Mouse (Mus musculus) kidney, embryonic 15.5 days (tissue): ENCODE measurements around the gene Tmem87b. TPM values are rescaled to one million over a fixed set of nuclear protein-coding genes. Genes with fewer than 3 reads are reported as not detected.

Experiments used
- ATAC-seq: fragments of 200-750 bp; cut with Nextera tagmentation; replicated peaks from 2 replicates; pipeline ENCODE4 v1.8.0; 2017; ENCODE audit warnings: moderate TSS enrichment; ENCODE audit not compliant: low FRiP score
- H3K27ac ChIP-seq: fragments of 300-500 bp; sonication (generic); 2 replicates; pipeline ENCODE4 v1.5.1; 2015; ENCODE audit warnings: mild to moderate bottlenecking, inconsistent platforms
- H3K27me3 ChIP-seq: fragments of 300-500 bp; sonication (generic); 2 replicates; pipeline ENCODE4 v1.6.1; 2015; ENCODE audit warnings: inconsistent platforms
- H3K36me3 ChIP-seq: fragments of 300-500 bp; sonication (generic); 2 replicates; pipeline ENCODE4 v1.6.1; 2015; ENCODE audit warnings: inconsistent platforms
- H3K4me1 ChIP-seq: fragments of 300-500 bp; sonication (generic); 2 replicates; pipeline ENCODE4 v1.6.1; 2015; ENCODE audit warnings: inconsistent platforms
- H3K4me2 ChIP-seq: fragments of 300-500 bp; sonication (generic); 2 replicates; pipeline ENCODE4 v1.6.1; 2015; ENCODE audit warnings: moderate library complexity, mild to moderate bottlenecking, inconsistent platforms
- H3K4me3 ChIP-seq: fragments of 300-500 bp; sonication (generic); replicated peaks from 2 replicates; pipeline ENCODE4 v1.5.1; 2015; ENCODE audit warnings: mild to moderate bottlenecking, inconsistent platforms
- H3K9ac ChIP-seq: fragments of 300-500 bp; sonication (generic); 2 replicates; pipeline ENCODE4 v1.6.1; 2015; ENCODE audit warnings: mild to moderate bottlenecking, inconsistent platforms
- H3K9me3 ChIP-seq: fragments of 300-500 bp; sonication (generic); replicated peaks from 2 replicates; pipeline ENCODE4 v1.6.1; 2016; ENCODE audit warnings: inconsistent platforms
- WGBS: fragments of 180-500 bp; shearing (Covaris S2); methylation state at CpG from one replicate; pipeline ENCODE4 v1.1.7; 2015; ENCODE audit warnings: mixed read lengths; 5-methylcytosine and 5-hydroxymethylcytosine counted together
- polyA plus RNA-seq: library from polyadenylated mRNA; unstranded; fragments of >200 nt; fragmentation: Nextera tagmentation; extraction: Ambion mirVana; gene quantifications from 2 replicates; pipeline ENCODE4 v1.2.1, GENCODE M21; 2015

Gene Tmem87b
- 32.3 and 32.6 TPM in 2 replicates for polyA plus RNA-seq

- under 1% methylated on average over 59 of the region's 59 CpGs for WGBS
- H3K27ac ChIP-seq: peak within 1 kb of the TSS; percentile 97
- peak; percentile 92 for ATAC-seq
Observed at GRCm38 (mm10) chr2:128817786-128818681, at the start of gene Tmem87b. Gene Tmem87b, plus strand, starts transcription at chr2:128818118.

GRCm38 (mm10) chr2:128768545-128769247 is 49.2 kb upstream of the Tmem87b start:
- Histone ChIP-seq H3K27ac (no peak overlapping the region), H3K9me3 (no peaks in the 10 kb centered on the region), H3K4me1 (no peaks in the 10 kb centered on the region), H3K27me3 (no peaks in the 10 kb centered on the region), H3K4me2 (no peak overlapping the region), H3K36me3 (peaks cover 44% of the 10 kb centered on the region), H3K4me3 (no peak overlapping the region), H3K9ac (no peak overlapping the region)
- no peak for ATAC-seq
- 81% methylated on average over 4 of the region's 4 CpGs for WGBS

More at GRCm38 (mm10) chr2:128817786-128818681, at the start of gene Tmem87b:
- H3K9me3 ChIP-seq: no peaks in the 10 kb centered on the region
- no peaks in the 10 kb centered on the region for H3K27me3 ChIP-seq
- H3K4me3 ChIP-seq: peak within 1 kb of the TSS; percentile 88
- no peaks in the 10 kb centered on the region for H3K36me3 ChIP-seq
- peaks cover 23% of the 10 kb centered on the region for H3K4me1 ChIP-seq
- H3K9ac ChIP-seq: peak within 1 kb of the TSS; percentile 71
- H3K4me2 ChIP-seq: peak within 1 kb of the TSS; percentile 77

DNA sequence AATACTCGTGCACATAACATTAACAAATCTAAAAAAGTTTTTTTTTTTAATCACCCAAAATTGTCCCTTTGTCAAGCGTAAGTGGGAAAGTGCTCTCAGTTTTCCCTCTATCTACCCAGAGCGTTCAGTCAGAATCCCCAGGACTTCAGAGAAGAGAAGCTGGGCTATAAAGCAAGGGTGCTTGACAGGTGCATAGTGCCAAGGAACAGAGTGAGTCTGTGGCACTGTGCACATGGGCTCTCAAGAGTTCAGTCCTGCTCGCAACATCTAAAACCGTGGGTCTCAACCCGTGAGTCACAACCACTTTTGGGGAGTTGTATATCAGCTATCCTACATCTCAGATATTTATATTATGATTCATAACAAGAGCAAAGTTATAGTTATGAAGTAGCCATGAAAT is 47.4 kb upstream of the Tmem87b start:
- H3K4me1 ChIP-seq: no peaks in the 10 kb centered on the region
- peaks cover 33% of the 10 kb centered on the region for H3K36me3 ChIP-seq
- no peaks in the 10 kb centered on the region for H3K27me3 ChIP-seq
- no peak for ATAC-seq
- H3K27ac ChIP-seq: no peak overlapping the region
- H3K9me3 ChIP-seq: no peaks in the 10 kb centered on the region
- H3K9ac ChIP-seq: no peak overlapping the region
- no peak overlapping the region for H3K4me3 ChIP-seq
- 91% methylated on average over 6 of the region's 6 CpGs for WGBS
- H3K4me2 ChIP-seq: no peak overlapping the region

GRCm38 (mm10) chr2:128771048-128771447 is 46.9 kb upstream of the Tmem87b start:
- Histone ChIP-seq H3K27me3 (no peaks in the 10 kb centered on the region), H3K4me1 (no peaks in the 10 kb centered on the region), H3K27ac (no peak overlapping the region), H3K9me3 (no peaks in the 10 kb centered on the region), H3K4me2 (no peak overlapping the region), H3K9ac (no peak overlapping the region), H3K36me3 (peaks cover 31% of the 10 kb centered on the region), H3K4me3 (no peak overlapping the region)
- WGBS: 85% methylated on average over 4 of the region's 4 CpGs
- ATAC-seq: no peak

GRCm38 (mm10) chr2:128771750-128772338 is 46.1 kb upstream of the Tmem87b start:
- WGBS: 94% methylated on average over 7 of the region's 7 CpGs
- Histone ChIP-seq H3K4me2 (no peak overlapping the region), H3K36me3 (peaks cover 27% of the 10 kb centered on the region), H3K4me1 (no peaks in the 10 kb centered on the region), H3K27me3 (no peaks in the 10 kb centered on the region), H3K4me3 (no peak overlapping the region), H3K27ac (no peak overlapping the region), H3K9me3 (no peaks in the 10 kb centered on the region), H3K9ac (no peak overlapping the region)
- ATAC-seq: no peak

DNA sequence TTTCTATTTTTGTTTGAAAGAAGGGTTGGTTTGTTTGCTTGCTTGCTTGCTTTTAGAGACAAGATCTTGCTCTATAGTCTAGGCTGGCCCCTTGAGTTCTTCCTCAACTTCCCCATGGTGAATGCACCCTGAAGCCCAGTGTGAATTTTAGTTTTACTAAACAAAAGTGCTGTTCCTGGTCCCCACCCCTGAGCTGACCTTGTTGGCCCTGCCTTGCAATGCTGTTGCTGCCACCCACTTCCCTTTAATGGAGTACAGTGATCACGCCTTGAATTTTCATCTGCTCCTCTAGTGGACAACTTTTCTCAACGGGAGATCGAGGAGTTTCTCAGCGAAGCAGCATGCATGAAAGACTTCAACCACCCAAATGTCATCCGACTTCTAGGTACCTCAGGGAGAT is 35.7 kb upstream of the Tmem87b start:
- Histone ChIP-seq H3K4me3 (no peak overlapping the region), H3K9me3 (no peaks in the 10 kb centered on the region), H3K27me3 (no peaks in the 10 kb centered on the region), H3K36me3 (peaks cover 41% of the 10 kb centered on the region), H3K4me2 (no peak overlapping the region), H3K9ac (no peak overlapping the region), H3K4me1 (no peaks in the 10 kb centered on the region), H3K27ac (no peak overlapping the region)
- no peak for ATAC-seq
- 89% methylated on average over 5 of the region's 5 CpGs for WGBS

GRCm38 (mm10) chr2:128783660-128784345 is 34.1 kb upstream of the Tmem87b start:
- H3K9me3 ChIP-seq: no peaks in the 10 kb centered on the region
- no peaks in the 10 kb centered on the region for H3K27me3 ChIP-seq
- H3K4me1 ChIP-seq: no peaks in the 10 kb centered on the region
- no peak overlapping the region for H3K27ac ChIP-seq
- 76% methylated on average over 10 of the region's 10 CpGs for WGBS
- peaks cover 36% of the 10 kb centered on the region for H3K36me3 ChIP-seq
- H3K4me3 ChIP-seq: no peak overlapping the region
- ATAC-seq: 0 out of 2 replicates have a peak, but pooled peaks have one; percentile 9
- no peak overlapping the region for H3K9ac ChIP-seq
- H3K4me2 ChIP-seq: no peak overlapping the region

- Histone ChIP-seq H3K36me3 (peaks cover 30% of the 10 kb centered on the region), H3K9me3 (no peaks in the 10 kb centered on the region), H3K9ac (no peak overlapping the region), H3K27me3 (no peaks in the 10 kb centered on the region), H3K4me2 (no peak overlapping the region), H3K27ac (no peak overlapping the region), H3K4me1 (no peaks in the 10 kb centered on the region), H3K4me3 (no peak overlapping the region)
- 92% methylated on average over 7 of the region's 7 CpGs for WGBS
- no peak for ATAC-seq
Observed at GRCm38 (mm10) chr2:128784814-128785213, 33.1 kb upstream of the Tmem87b start.

- H3K36me3 ChIP-seq: peaks cover 31% of the 10 kb centered on the region
- H3K27ac ChIP-seq: no peak overlapping the region
- H3K9me3 ChIP-seq: no peaks in the 10 kb centered on the region
- no peak for ATAC-seq
- no peaks in the 10 kb centered on the region for H3K4me1 ChIP-seq
- no peak overlapping the region for H3K4me3 ChIP-seq
- H3K4me2 ChIP-seq: no peak overlapping the region
- H3K9ac ChIP-seq: no peak overlapping the region
- H3K27me3 ChIP-seq: no peaks in the 10 kb centered on the region
- 88% methylated on average over 5 of the region's 5 CpGs for WGBS
Observed at GRCm38 (mm10) chr2:128786341-128786740, 31.6 kb upstream of the Tmem87b start.

GRCm38 (mm10) chr2:128786795-128787194 is 31.1 kb upstream of the Tmem87b start:
- H3K27me3 ChIP-seq: no peaks in the 10 kb centered on the region
- H3K9me3 ChIP-seq: no peaks in the 10 kb centered on the region
- no peak overlapping the region for H3K9ac ChIP-seq
- no peak overlapping the region for H3K27ac ChIP-seq
- no peaks in the 10 kb centered on the region for H3K4me1 ChIP-seq
- no peak for ATAC-seq
- H3K4me2 ChIP-seq: no peak overlapping the region
- H3K4me3 ChIP-seq: no peak overlapping the region
- 59% methylated on average over 1 of the region's 1 CpGs for WGBS
- peaks cover 32% of the 10 kb centered on the region for H3K36me3 ChIP-seq

- no peaks in the 10 kb centered on the region for H3K4me1 ChIP-seq
- no peaks in the 10 kb centered on the region for H3K27me3 ChIP-seq
- no peak overlapping the region for H3K4me2 ChIP-seq
- no peak overlapping the region for H3K4me3 ChIP-seq
- 91% methylated on average over 3 of the region's 3 CpGs for WGBS
- no peaks in the 10 kb centered on the region for H3K9me3 ChIP-seq
- no peak overlapping the region for H3K9ac ChIP-seq
- no peak for ATAC-seq
- H3K36me3 ChIP-seq: peaks cover 39% of the 10 kb centered on the region
- H3K27ac ChIP-seq: no peak overlapping the region
Observed at GRCm38 (mm10) chr2:128787805-128788204, 30.1 kb upstream of the Tmem87b start.
